Mouse (Mus musculus) MEL (cell line): ENCODE measurements at regions not wholly inside any gene's neighbourhood (a gene's known extent, or its start where the extent isn't known, plus 50 kb on each side); places are given as distances from the start of the nearest gene placed in this dataset.

ENCODE experiments used
- DNase-seq: peaks from one replicate; pipeline ENCODE4 v3.0.0; 2011; ENCODE audit warnings: low read depth, low spot score
- H3K27ac ChIP-seq: 2 replicates; pipeline ENCODE4 v1.5.1; 2012; ENCODE audit warnings: low read depth, mild to moderate bottlenecking, control low read depth, low read length, moderate library complexity; ENCODE audit not compliant: control insufficient read depth
- H3K27me3 ChIP-seq, 2 experiments: fragments of 150-350 bp in 1 of 2; sonication (generic) in 1 of 2; 2 replicates each; pipeline ENCODE4 v1.6.1; 2012; ENCODE audit warnings: low read length in 2 of 2, mild to moderate bottlenecking in 2 of 2, improper control_type of control experiment in 1 of 2, moderate library complexity in 1 of 2; ENCODE audit not compliant: insufficient read depth in 2 of 2, control insufficient read depth in 1 of 2
- H3K36me3 ChIP-seq, 2 experiments: 2 replicates each; pipeline ENCODE4 v1.6.1; 2012 to 2014; ENCODE audit warnings: low read length in 2 of 2, improper control_type of control experiment in 1 of 2, inconsistent platforms in 1 of 2, mild to moderate bottlenecking in 1 of 2; ENCODE audit not compliant: insufficient read depth in 2 of 2, control insufficient read depth in 1 of 2
- H3K4me1 ChIP-seq, 2 experiments: fragments of 150-350 bp in 1 of 2; sonication (generic) in 1 of 2; 2 replicates each; pipeline ENCODE4 v1.6.1; 2012; ENCODE audit warnings: low read length in 2 of 2, improper control_type of control experiment in 1 of 2, mild to moderate bottlenecking in 1 of 2; ENCODE audit not compliant: insufficient read depth in 2 of 2, control insufficient read depth in 1 of 2
- H3K4me3 ChIP-seq, 2 experiments: fragments of 150-350 bp in 1 of 2; sonication (generic) in 1 of 2; 2 replicates each; pipeline ENCODE4 v1.5.1; 2012; ENCODE audit warnings: low read depth in 2 of 2, low read length in 2 of 2, mild to moderate bottlenecking in 2 of 2, moderate library complexity in 2 of 2, control low read depth in 1 of 2, improper control_type of control experiment in 1 of 2; ENCODE audit not compliant: control insufficient read depth in 1 of 2, insufficient read depth in 1 of 2
- H3K79me2 ChIP-seq: 2 replicates; pipeline ENCODE4 v1.6.1; 2012; ENCODE audit warnings: mild to moderate bottlenecking, low read length, moderate library complexity; ENCODE audit not compliant: control insufficient read depth, poor library complexity, insufficient read depth
- H3K9ac ChIP-seq: 2 replicates; pipeline ENCODE4 v1.6.1; 2012; ENCODE audit warnings: low read depth, mild to moderate bottlenecking, control low read depth, low read length, moderate library complexity; ENCODE audit not compliant: control insufficient read depth, poor library complexity, severe bottlenecking
- H3K9me3 ChIP-seq: fragments of 150-350 bp; sonication (generic); replicated peaks from 2 replicates; pipeline ENCODE4 v1.6.1; 2012; ENCODE audit warnings: mild to moderate bottlenecking, low read length, improper control_type of control experiment, moderate library complexity; ENCODE audit not compliant: insufficient read depth
- CHD1 ChIP-seq: IDR thresholded peaks from 2 replicates; pipeline ENCODE4 v1.6.1; 2012; ENCODE audit warnings: low read depth, mild to moderate bottlenecking, inconsistent platforms, low read length, improper control_type of control experiment
- CHD2 ChIP-seq: IDR thresholded peaks from 2 replicates; pipeline ENCODE4 v1.6.1; 2011; ENCODE audit warnings: low read length, improper control_type of control experiment
- CTCF ChIP-seq, 3 experiments: IDR thresholded peaks in 2 of 3; conservative IDR thresholded peaks in 1 of 3; 2 replicates each; pipeline ENCODE4 v1.5.1; 2011 to 2012; ENCODE audit warnings: low read length in 3 of 3, low read depth in 2 of 3, mild to moderate bottlenecking in 2 of 3, improper control_type of control experiment in 1 of 3, inconsistent platforms in 1 of 3, mixed read lengths in 1 of 3, moderate library complexity in 1 of 3; ENCODE audit not compliant: control insufficient read depth in 1 of 3, insufficient read depth in 1 of 3, poor library complexity in 1 of 3, severe bottlenecking in 1 of 3
- GABPA ChIP-seq: IDR thresholded peaks from 2 replicates; pipeline ENCODE4 v1.6.1; 2012; ENCODE audit warnings: low read depth, mild to moderate bottlenecking, inconsistent platforms, low read length, improper control_type of control experiment, moderate library complexity
- GATA1 ChIP-seq: IDR thresholded peaks from 2 replicates; pipeline ENCODE4 v1.6.1; 2011; ENCODE audit warnings: low read depth, low read length, improper control_type of control experiment
- JUND ChIP-seq: IDR thresholded peaks from 2 replicates; pipeline ENCODE4 v1.6.1; 2011; ENCODE audit warnings: low read depth, mild to moderate bottlenecking, improper control_type of control experiment, low read length
- MAZ ChIP-seq: IDR thresholded peaks from 2 replicates; pipeline ENCODE4 v1.6.1; 2012; ENCODE audit warnings: low read depth, mild to moderate bottlenecking, inconsistent platforms, low read length, improper control_type of control experiment
- MXI1 ChIP-seq: IDR thresholded peaks from 2 replicates; pipeline ENCODE4 v1.6.1; 2011; ENCODE audit warnings: mild to moderate bottlenecking, low read depth, low read length, improper control_type of control experiment
- MYC ChIP-seq: IDR thresholded peaks from 2 replicates; pipeline ENCODE4 v1.6.1; 2011; ENCODE audit warnings: low read depth, mild to moderate bottlenecking, low read length, improper control_type of control experiment, moderate library complexity
- NELFE ChIP-seq: IDR thresholded peaks from 2 replicates; pipeline ENCODE4 v1.6.1; 2011; ENCODE audit warnings: low read depth, low read length, improper control_type of control experiment
- NRF1 ChIP-seq: IDR thresholded peaks from 2 replicates; pipeline ENCODE4 v1.6.1; 2014; ENCODE audit warnings: low read depth, mild to moderate bottlenecking, inconsistent platforms, low read length, improper control_type of control experiment, moderate library complexity; ENCODE audit not compliant: poor library complexity, insufficient read depth, severe bottlenecking
- POLR2A ChIP-seq, 2 experiments: IDR thresholded peaks; 2 replicates each; pipeline ENCODE4 v1.6.1; 2011 to 2012; ENCODE audit warnings: low read length in 2 of 2, mild to moderate bottlenecking in 2 of 2, control low read depth in 1 of 2, improper control_type of control experiment in 1 of 2, low read depth in 1 of 2, moderate library complexity in 1 of 2; ENCODE audit not compliant: control insufficient read depth in 1 of 2, insufficient read depth in 1 of 2, poor library complexity in 1 of 2
- POLR2AphosphoS2 ChIP-seq: IDR thresholded peaks from 2 replicates; pipeline ENCODE4 v1.6.1; 2011; ENCODE audit warnings: low read length, improper control_type of control experiment
- SMC3 ChIP-seq: IDR thresholded peaks from 2 replicates; pipeline ENCODE4 v1.6.1; 2011; ENCODE audit warnings: low read depth, low read length, improper control_type of control experiment
- TAL1 ChIP-seq: IDR thresholded peaks from 2 replicates; pipeline ENCODE4 v1.6.1; 2012; ENCODE audit warnings: mild to moderate bottlenecking, inconsistent platforms, low read length, moderate library complexity, mixed read lengths
- TBP ChIP-seq: IDR thresholded peaks from 2 replicates; pipeline ENCODE4 v1.8.0; 2011; ENCODE audit warnings: low read depth, low read length, improper control_type of control experiment
- TCF12 ChIP-seq: IDR thresholded peaks from 2 replicates; pipeline ENCODE4 v1.6.1; 2014; ENCODE audit warnings: low read depth, mild to moderate bottlenecking, inconsistent platforms, low read length, improper control_type of control experiment, moderate library complexity
- UBTF ChIP-seq: IDR thresholded peaks from 2 replicates; pipeline ENCODE4 v1.6.1; 2012; ENCODE audit warnings: low read depth, mild to moderate bottlenecking, inconsistent platforms, low read length, improper control_type of control experiment, moderate library complexity, borderline replicate concordance; ENCODE audit not compliant: insufficient read depth
- ZC3H11A ChIP-seq: IDR thresholded peaks from 2 replicates; pipeline ENCODE4 v1.6.1; 2012; ENCODE audit warnings: low read depth, mild to moderate bottlenecking, inconsistent platforms, low read length, improper control_type of control experiment
- ZKSCAN1 ChIP-seq: IDR thresholded peaks from 2 replicates; pipeline ENCODE4 v1.6.1; 2012; ENCODE audit warnings: low read depth, mild to moderate bottlenecking, inconsistent platforms, low read length, improper control_type of control experiment, moderate library complexity
- ZMIZ1 ChIP-seq: IDR thresholded peaks from 2 replicates; pipeline ENCODE4 v1.6.1; 2012; ENCODE audit warnings: low read depth, mild to moderate bottlenecking, inconsistent platforms, low read length, improper control_type of control experiment, moderate library complexity

- no peak for TF ChIP-seq CHD1
- no peak for TF ChIP-seq TBP
- TF ChIP-seq, all 39 proteins: peak for 0
- H3K4me3 ChIP-seq: no peak overlapping the region
- H3K4me1 ChIP-seq: no peaks in the 10 kb centered on the region
- no peaks in the 10 kb centered on the region for H3K79me2 ChIP-seq
- H3K27ac ChIP-seq: no peak overlapping the region
- H3K36me3 ChIP-seq: no peaks in the 10 kb centered on the region
- no peak overlapping the region for H3K9ac ChIP-seq
- H3K27me3 ChIP-seq: no peaks in the 10 kb centered on the region
- DNase-seq: no peak
- H3K9me3 ChIP-seq: no peaks in the 10 kb centered on the region
These were observed 305.0 kb downstream of the Epha7 start for GRCm38 (mm10) chr4:29117926-29118325.

- Histone ChIP-seq H3K27ac (no peak overlapping the region), H3K4me1 (no peaks in the 10 kb centered on the region), H3K27me3 (no peaks in the 10 kb centered on the region), H3K4me3 (no peak overlapping the region), H3K36me3 (no peaks in the 10 kb centered on the region)
- no peak for DNase-seq
- TF ChIP-seq ZMIZ1: no peak
- no peak for TF ChIP-seq GATA1
- no peak for TF ChIP-seq CHD2
- TF ChIP-seq CTCF (IDR thresholded peaks at IDR 0.05 in 2 of 3, conservative IDR thresholded peaks at IDR 0.05 in 1 of 3; ENCODE audit: control insufficient read depth in 1 of 3, insufficient read depth in 1 of 3, low read depth in 2 of 3, low read length in 3 of 3, poor library complexity in 1 of 3, severe bottlenecking in 1 of 3): no peak
- TF ChIP-seq SMC3: no peak
- TF ChIP-seq TCF12: no peak
- TF ChIP-seq MXI1: no peak
- no peak for TF ChIP-seq CHD1
- no peak for TF ChIP-seq GABPA
- no peak for TF ChIP-seq TAL1
- no peak for TF ChIP-seq ZKSCAN1
- no peak for TF ChIP-seq UBTF
- TF ChIP-seq NRF1: no peak
- TF ChIP-seq NELFE: no peak
- TF ChIP-seq POLR2AphosphoS2: no peak
- TF ChIP-seq POLR2A (IDR thresholded peaks at IDR 0.05; ENCODE audit: control insufficient read depth in 1 of 2, insufficient read depth in 1 of 2, low read depth in 1 of 2, low read length in 2 of 2, poor library complexity in 1 of 2): no peak
- TF ChIP-seq MYC: no peak
- no peak for TF ChIP-seq ZC3H11A
- TF ChIP-seq MAZ: no peak
- no peak for TF ChIP-seq JUND
- TF ChIP-seq, all 39 proteins: peak for 0
- Histone ChIP-seq H3K9me3 (no peaks in the 10 kb centered on the region), H3K9ac (no peak overlapping the region), H3K79me2 (no peaks in the 10 kb centered on the region)
These were observed 305.9 kb downstream of the Epha7 start for GRCm38 (mm10) chr4:29118679-29119479.
